Mouse (Mus musculus) midbrain, postnatal 0 days (tissue): Measurements from ENCODE around the gene Gga1. TPM values are rescaled to one million over a fixed set of nuclear protein-coding genes. Genes with fewer than 3 reads are reported as not detected.

Experiments used
- ATAC-seq: fragments of 200-750 bp; cut with Nextera tagmentation; 2 replicates; pipeline ENCODE4 v1.8.0; 2017; ENCODE audit warnings: moderate number of reproducible peaks, mild to moderate bottlenecking, moderate TSS enrichment, moderate library complexity; ENCODE audit not compliant: low FRiP score
- DNase-seq: peaks from one replicate; pipeline ENCODE4 v3.0.0-alpha.2; 2015; ENCODE audit warnings: low spot score
- H3K27ac ChIP-seq: fragments of 300-500 bp; sonication (generic); 2 replicates; pipeline ENCODE4 v1.5.1; 2014; ENCODE audit warnings: low read depth, mild to moderate bottlenecking, low read length, mixed read lengths
- H3K27me3 ChIP-seq: fragments of 300-500 bp; sonication (generic); 2 replicates; pipeline ENCODE4 v1.6.1; 2014; ENCODE audit warnings: low read length, control low read depth, mixed read lengths; ENCODE audit not compliant: insufficient read depth
- H3K36me3 ChIP-seq: fragments of 300-500 bp; sonication (generic); 2 replicates; pipeline ENCODE4 v1.6.1; 2014; ENCODE audit warnings: low read length, control low read depth, mixed read lengths; ENCODE audit not compliant: insufficient read depth
- H3K4me1 ChIP-seq: fragments of 300-500 bp; sonication (generic); 2 replicates; pipeline ENCODE4 v1.6.1; 2014; ENCODE audit warnings: mild to moderate bottlenecking, control low read depth, antibody characterized with exemption, low read length, mixed read lengths; ENCODE audit not compliant: insufficient read depth
- H3K4me2 ChIP-seq: fragments of 300-500 bp; sonication (generic); 2 replicates; pipeline ENCODE4 v1.6.1; 2014; ENCODE audit warnings: low read depth, mild to moderate bottlenecking, low read length, mixed read lengths; ENCODE audit not compliant: poor library complexity, severe bottlenecking
- H3K4me3 ChIP-seq: fragments of 300-500 bp; sonication (generic); 2 replicates; pipeline ENCODE4 v1.5.1; 2014; ENCODE audit warnings: low read depth, mild to moderate bottlenecking, low read length, moderate library complexity
- H3K9ac ChIP-seq: fragments of 300-500 bp; sonication (generic); replicated peaks from 2 replicates; pipeline ENCODE4 v1.6.1; 2014; ENCODE audit warnings: mild to moderate bottlenecking, low read length, moderate library complexity, mixed read lengths; ENCODE audit not compliant: poor library complexity, severe bottlenecking
- H3K9me3 ChIP-seq: fragments of 300-500 bp; sonication (generic); 2 replicates; pipeline ENCODE4 v1.6.1; 2016; ENCODE audit warnings: low read length, control low read depth
- CTCF ChIP-seq: IDR thresholded peaks from 2 replicates; pipeline ENCODE4 v1.5.1; 2016; ENCODE audit warnings: antibody characterized with exemption, mild to moderate bottlenecking
- WGBS: fragments of 180-500 bp; shearing (Covaris S2); extraction: QIAGEN DNeasy Blood & Tissue Kit; methylation state at CpG from one replicate; pipeline ENCODE4 v1.1.7; 2014; 5-methylcytosine and 5-hydroxymethylcytosine counted together
- polyA plus RNA-seq: library from polyadenylated mRNA; unstranded; fragments of >200 nt; fragmentation: Nextera tagmentation; extraction: Ambion mirVana; gene quantifications from 2 replicates; pipeline ENCODE4 v1.2.1, GENCODE M21; 2015
- total RNA-seq: library from RNA; depleted of rRNA; stranded (reverse); fragments of >200 nt; gene quantifications from 2 replicates; pipeline ENCODE4 v1.2.3, GENCODE M21; 2014

The Gga1 gene
- total and polyA plus RNA-seq, 2 experiments from 2014 or later, result 42.8 to 43.4 TPM

DNA sequence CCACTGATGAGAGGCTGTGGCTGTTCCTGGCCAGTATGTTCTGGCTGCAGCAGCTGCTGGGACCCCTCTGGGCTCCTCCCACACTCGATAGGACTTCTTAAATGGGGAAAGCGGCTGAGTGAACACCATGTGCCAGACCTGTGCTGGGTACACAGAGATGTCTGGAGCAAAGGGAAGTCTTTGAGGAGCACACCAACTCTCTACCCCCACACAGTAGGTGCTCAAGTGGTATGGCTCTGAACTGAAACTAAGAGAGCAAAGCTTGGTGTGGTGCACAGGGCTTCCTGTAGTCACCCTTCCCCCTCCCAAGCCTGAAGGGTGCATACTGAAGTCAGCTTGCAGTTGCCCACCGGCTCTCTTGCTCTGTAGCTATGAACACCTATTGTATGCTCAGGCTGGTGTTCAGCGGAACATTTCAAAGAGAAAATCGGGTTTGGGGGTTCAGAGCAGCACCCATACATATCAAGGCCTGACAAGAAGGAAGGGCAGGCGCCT, 21.6 kb downstream of the Gga1 start:
- Histone ChIP-seq H3K4me1 (0 out of 2 replicates have a peak, but pooled peaks cover 3% of the 10 kb centered on the region), H3K9ac (no peak overlapping the region), H3K9me3 (no peaks in the 10 kb centered on the region), H3K27ac (no peak overlapping the region), H3K27me3 (peaks cover 3% of the 10 kb centered on the region; the same call in 1 of the 2 replicates), H3K4me3 (no peak overlapping the region), H3K36me3 (peaks cover 8% of the 10 kb centered on the region; the same call in 1 of the 2 replicates), H3K4me2 (no peak overlapping the region)
- TF ChIP-seq CTCF, result no peak
- 66% methylated on average over 6 of the region's 6 CpGs for WGBS
- ATAC-seq (no peak), DNase-seq (no peak)

DNA sequence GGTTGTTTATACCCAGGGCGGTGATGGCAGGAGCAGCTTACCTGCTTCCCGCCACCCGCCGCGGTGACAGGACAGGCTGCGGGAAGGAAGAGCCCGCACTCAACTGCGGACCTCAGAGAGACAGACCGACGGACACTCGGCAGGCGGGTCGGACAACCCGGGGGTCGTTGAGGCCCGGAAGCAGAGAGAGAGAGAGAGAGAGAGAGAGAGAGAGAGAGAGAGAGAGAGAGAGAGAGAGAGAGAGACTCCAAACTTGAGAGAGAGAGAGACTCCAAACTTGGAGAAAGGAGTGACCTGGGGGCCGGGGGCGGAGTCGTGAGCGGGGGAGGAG, 22.4 kb downstream of the Gga1 start, which contains the start of gene Gm49510:
Gm49510 (plus strand) TSS at position 259 of the 331 bp plus-strand sequence.
- 6% methylated on average over 18 of the region's 20 CpGs for WGBS
- peak within 1 kb of the TSS; percentile 46 for H3K4me3 ChIP-seq
- ATAC-seq, result no peak
- DNase-seq, result no peak
- no peak for TF ChIP-seq CTCF
- peaks cover 3% of the 10 kb centered on the region; the same call in 1 of the 2 replicates for H3K27me3 ChIP-seq
- H3K27ac ChIP-seq, result no peak within 1 kb of the TSS; the same call in 1 of the 2 replicates
- 0 out of 2 replicates have a peak, but pooled peaks cover 3% of the 10 kb centered on the region for H3K4me1 ChIP-seq
- H3K4me2 ChIP-seq, result peak within 1 kb of the TSS; percentile 92
- H3K36me3 ChIP-seq, result peaks cover 5% of the 10 kb centered on the region
- peak within 1 kb of the TSS; percentile 53 for H3K9ac ChIP-seq
- no peaks in the 10 kb centered on the region for H3K9me3 ChIP-seq

DNA sequence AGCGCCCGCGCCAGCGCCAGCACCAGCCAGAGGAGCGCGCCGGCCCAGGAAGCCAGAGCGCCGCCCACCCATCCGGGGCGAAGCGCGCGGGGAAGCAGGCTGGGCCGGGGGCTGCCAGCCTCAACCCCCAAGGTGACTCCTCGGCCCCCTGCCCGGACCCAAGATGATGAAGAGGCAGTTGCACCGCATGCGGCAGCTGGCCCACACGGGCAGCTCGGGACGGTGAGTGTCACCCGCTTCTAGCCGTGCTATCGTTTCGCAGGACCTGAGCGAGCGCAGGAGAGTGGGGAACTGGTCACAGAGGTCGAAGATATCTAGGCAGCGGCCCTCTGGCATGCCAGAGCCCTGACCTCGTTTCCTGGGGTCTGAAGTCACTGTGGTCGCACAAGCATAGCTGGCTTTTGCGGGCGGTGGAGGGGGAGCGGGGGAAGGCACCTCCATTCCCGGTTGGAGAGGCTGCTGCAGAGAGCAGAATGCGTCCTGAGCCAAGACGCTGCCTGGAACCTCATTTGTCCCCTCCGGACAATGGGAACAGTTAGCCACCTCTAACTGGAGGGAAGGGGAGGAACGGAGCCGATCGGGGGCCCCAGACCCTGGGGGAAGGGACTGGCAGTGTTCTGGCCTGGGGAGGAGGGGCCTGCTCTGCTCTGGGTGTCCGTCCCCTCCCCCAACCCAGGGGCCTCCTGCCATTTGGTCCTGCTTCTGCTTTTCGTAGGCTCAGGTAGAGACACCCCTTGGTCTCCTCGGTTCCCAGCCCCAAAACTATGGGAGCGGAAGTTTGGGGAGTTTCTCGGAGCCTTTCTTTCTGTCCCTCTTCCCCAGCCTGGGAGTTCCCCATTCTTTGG, 23.0 kb downstream of the Gga1 start, which contains the start of gene Sh3bp1:
Sh3bp1 (plus strand) TSS at position 29 of the 845 bp plus-strand sequence.
- Histone ChIP-seq H3K4me2 (peak within 1 kb of the TSS; percentile 92), H3K27ac (no peak within 1 kb of the TSS; the same call in 1 of the 2 replicates), H3K9ac (peak within 1 kb of the TSS; percentile 53), H3K4me3 (peak within 1 kb of the TSS; percentile 46), H3K9me3 (no peaks in the 10 kb centered on the region), H3K36me3 (peaks cover 3% of the 10 kb centered on the region), H3K27me3 (peaks cover 3% of the 10 kb centered on the region; the same call in 1 of the 2 replicates), H3K4me1 (0 out of 2 replicates have a peak, but pooled peaks cover 3% of the 10 kb centered on the region)
- TF ChIP-seq CTCF, result no peak
- no peak for ATAC-seq
- 3% methylated on average over 47 of the region's 47 CpGs for WGBS
- no peak for DNase-seq

DNA sequence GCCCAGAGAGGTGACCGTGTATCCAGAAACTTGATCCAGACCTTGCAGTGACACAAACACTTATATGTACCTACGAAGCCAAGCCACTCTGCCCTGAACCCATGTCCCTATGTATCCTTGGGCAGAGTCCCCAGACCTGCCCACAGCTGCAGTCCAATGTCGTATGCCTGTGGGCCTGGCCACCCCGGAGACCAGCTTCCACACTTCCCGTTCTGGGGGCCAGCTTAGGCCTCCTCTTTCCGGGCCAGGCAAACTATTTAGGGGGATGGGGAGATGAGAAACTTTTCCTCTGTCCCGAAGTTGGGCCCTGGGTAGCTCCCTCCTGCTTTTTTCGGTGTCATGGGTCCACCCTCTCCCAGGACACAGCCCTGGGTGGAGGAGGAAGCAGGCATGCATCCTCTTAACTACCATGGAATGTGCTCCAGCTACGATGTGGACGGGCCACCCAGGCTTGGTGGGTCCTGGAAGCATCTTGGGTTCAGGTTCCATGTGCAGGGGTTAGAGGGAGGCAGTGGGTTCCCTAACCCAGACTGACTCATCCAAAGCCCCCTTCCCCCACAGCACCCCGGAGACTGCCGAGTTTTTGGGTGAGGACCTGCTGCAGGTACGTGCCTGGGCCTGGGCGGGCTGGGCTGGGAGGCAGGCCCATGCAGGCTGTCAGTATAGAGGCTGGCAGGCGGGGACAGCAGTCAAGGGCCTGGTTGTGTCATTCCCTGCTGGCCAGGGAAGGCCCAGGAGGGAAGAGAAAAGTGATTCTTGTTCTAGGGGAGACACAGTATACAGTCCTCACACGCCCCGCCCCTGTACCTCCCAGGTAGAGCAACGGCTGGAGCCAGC, 23.8 kb downstream of the Gga1 start:
- peaks cover 2% of the 10 kb centered on the region; the same call in 1 of the 2 replicates for H3K36me3 ChIP-seq
- no peaks in the 10 kb centered on the region for H3K9me3 ChIP-seq
- DNase-seq (no peak), ATAC-seq (no peak)
- H3K4me3 ChIP-seq, result peak overlapping the region; percentile 46
- 25% methylated on average over 18 of the region's 18 CpGs for WGBS
- H3K4me1 ChIP-seq, result 0 out of 2 replicates have a peak, but pooled peaks cover 3% of the 10 kb centered on the region
- no peak overlapping the region for H3K9ac ChIP-seq
- H3K4me2 ChIP-seq, result peak overlapping the region; percentile 92
- no peak for TF ChIP-seq CTCF
- peaks cover 3% of the 10 kb centered on the region; the same call in 1 of the 2 replicates for H3K27me3 ChIP-seq
- no peak overlapping the region for H3K27ac ChIP-seq

GRCm38 (mm10) chr15:78901422-78901789, 24.4 kb downstream of the Gga1 start:
- no peak for ATAC-seq
- DNase-seq, result no peak
- Histone ChIP-seq H3K27me3 (peaks cover 3% of the 10 kb centered on the region; the same call in 1 of the 2 replicates), H3K27ac (no peak overlapping the region), H3K9me3 (no peaks in the 10 kb centered on the region), H3K36me3 (peaks cover 2% of the 10 kb centered on the region; the same call in 1 of the 2 replicates), H3K9ac (no peak overlapping the region), H3K4me1 (0 out of 2 replicates have a peak, but pooled peaks cover 3% of the 10 kb centered on the region), H3K4me3 (no peak overlapping the region), H3K4me2 (no peak overlapping the region)
- WGBS, result 39% methylated on average over 8 of the region's 8 CpGs
- TF ChIP-seq CTCF, result peak; percentile 16; the same call in 1 of the 2 replicates
